Mouse (Mus musculus): ENCODE data around the gene Fam196b. TPM values are rescaled to one million over a fixed set of nuclear protein-coding genes. Genes with fewer than 3 reads are reported as not detected.

Gene Fam196b
- 0.13 and 0.20 TPM in 2 replicates for polyA plus RNA-seq (2015; fragmentation: Nextera tagmentation; extraction: Ambion mirVana)

DNA sequence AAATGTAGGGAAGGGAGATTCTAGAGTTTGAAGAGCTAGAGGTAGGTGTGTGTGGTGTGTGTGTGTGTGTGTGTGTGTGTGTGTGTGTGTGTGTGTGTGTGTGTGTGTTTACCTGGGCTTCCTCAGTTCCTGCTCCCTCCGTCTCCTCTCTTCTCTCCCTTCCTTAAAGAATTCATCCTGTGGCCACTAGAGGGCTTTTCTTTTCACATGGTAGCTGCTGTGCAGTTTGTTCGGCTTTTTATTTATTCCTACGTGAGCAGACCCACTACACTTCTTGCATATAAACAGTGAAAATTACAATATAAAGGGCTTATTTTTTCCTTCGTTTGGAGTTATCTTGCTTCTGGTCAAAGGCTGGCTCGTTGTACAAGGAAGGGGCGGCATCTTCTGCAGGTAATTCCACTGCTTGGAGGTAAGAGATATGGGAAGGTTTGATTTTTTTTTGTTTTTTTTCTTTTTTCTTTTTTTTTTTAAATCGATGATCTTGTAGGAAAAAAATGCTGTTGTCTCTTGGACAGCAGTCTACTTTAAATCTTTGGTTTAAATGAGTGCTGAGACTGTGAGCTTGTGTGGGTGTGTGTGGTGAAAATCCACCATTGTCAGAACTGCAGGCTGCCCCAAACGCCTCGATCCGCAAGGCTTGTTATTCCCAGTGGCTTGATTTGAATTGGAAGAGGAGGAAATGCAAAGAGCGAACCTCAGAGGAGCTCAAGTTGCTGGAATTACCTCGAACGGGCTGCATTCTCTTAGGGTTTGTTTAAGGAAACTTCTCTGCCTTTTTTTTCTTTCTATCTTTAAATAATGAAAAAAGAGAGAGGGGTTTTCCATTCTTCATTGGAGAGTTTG, at the start of gene Fam196b:
Gene Fam196b (plus strand): TSS at position 289 of the 846 bp plus-strand sequence.
- no peaks in the 10 kb centered on the region for H3K9me3 ChIP-seq
- no peak for ATAC-seq (ENCODE audit: extremely low read depth, insufficient number of reproducible peaks, low FRiP score, low TSS enrichment)
- H3K36me3 ChIP-seq = no peaks in the 10 kb centered on the region
- H3K4me1 ChIP-seq = no peaks in the 10 kb centered on the region
- peak within 1 kb of the TSS; percentile 71 for H3K9ac ChIP-seq
- H3K27me3 ChIP-seq (replicated peaks) = 0 out of 2 replicates have a peak, but pooled peaks cover 3% of the 10 kb centered on the region
- WGBS = 9% methylated on average over 12 of the region's 13 CpGs
- H3K4me2 ChIP-seq = peak within 1 kb of the TSS; percentile 77
- H3K4me3 ChIP-seq = peak within 1 kb of the TSS; percentile 49
- H3K27ac ChIP-seq (replicated peaks) = no peak within 1 kb of the TSS

- no peak overlapping the region for H3K4me2 ChIP-seq
- H3K9ac ChIP-seq = no peak overlapping the region
- H3K4me1 ChIP-seq = no peaks in the 10 kb centered on the region
- H3K27ac ChIP-seq (replicated peaks) = no peak overlapping the region
- H3K36me3 ChIP-seq = no peaks in the 10 kb centered on the region
- no peak overlapping the region for H3K4me3 ChIP-seq
- WGBS = 72% methylated on average over 10 of the region's 10 CpGs
- no peak for ATAC-seq (ENCODE audit: extremely low read depth, insufficient number of reproducible peaks, low FRiP score, low TSS enrichment)
- H3K9me3 ChIP-seq = no peaks in the 10 kb centered on the region
- no peaks in the 10 kb centered on the region for H3K27me3 ChIP-seq (replicated peaks)
Observed at GRCm38 (mm10) chr11:34272016-34272415, 42.6 kb upstream of the Fam196b start.

DNA sequence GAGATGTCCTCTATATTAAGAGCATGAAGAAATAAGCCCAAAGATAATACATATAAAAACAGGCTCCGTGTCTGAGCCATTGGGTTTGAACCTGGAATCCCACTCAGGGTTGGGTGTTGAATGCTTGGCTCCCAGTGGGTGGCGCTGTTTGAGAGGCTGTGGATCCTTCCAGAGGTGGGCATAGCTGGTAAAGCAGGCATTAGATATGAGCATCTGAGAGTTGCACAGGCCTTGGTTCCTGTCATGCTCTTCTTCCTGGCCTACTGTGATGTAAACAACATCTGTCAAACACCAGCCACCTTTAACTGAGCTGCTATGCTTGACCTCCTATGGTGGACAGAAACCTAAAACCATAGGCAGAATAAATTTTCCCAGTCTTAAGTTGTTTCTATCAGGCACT, 38.7 kb upstream of the Fam196b start:
- Histone ChIP-seq H3K9ac (no peak overlapping the region), H3K4me3 (no peak overlapping the region), H3K27me3 (replicated peaks) (no peaks in the 10 kb centered on the region), H3K27ac (replicated peaks) (no peak overlapping the region), H3K36me3 (no peaks in the 10 kb centered on the region), H3K4me1 (no peaks in the 10 kb centered on the region), H3K4me2 (no peak overlapping the region), H3K9me3 (no peaks in the 10 kb centered on the region)
- 47% methylated on average over 2 of the region's 2 CpGs for WGBS
- ATAC-seq (ENCODE audit: extremely low read depth, insufficient number of reproducible peaks, low FRiP score, low TSS enrichment) = no peak

DNA sequence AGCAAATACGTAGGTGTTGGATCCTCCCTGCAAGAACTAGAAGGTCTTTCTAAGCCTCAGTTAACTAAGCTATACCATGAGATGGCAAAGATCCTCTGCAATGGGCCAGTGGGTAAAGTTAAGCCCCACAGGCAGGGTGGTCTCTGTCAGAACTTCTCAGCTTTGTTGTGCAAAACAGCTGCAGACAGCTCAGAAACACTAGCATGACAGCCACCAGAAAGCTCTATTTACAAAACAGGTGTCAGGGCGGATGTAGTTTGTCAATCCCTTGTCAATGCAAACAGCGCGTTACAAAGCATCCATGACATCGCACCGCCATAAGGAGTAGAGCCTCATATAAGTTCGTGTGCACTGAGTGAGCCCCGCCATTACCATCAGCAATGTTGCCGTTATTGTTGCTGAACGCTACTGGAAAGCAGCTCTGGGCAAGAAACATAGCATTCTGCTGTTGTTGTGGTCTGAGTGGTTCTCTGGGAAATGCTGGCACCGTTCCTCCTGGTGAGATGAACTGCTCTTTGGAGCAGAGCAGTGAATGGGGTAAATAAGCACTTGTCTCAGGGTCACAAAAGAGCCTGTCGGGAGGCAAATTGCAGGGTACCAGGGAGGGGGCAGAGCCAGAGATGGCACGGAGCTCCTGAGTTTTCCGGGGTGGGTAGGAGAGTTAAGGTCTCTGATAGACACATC, 38.1 kb upstream of the Fam196b start:
- Histone ChIP-seq H3K27ac (replicated peaks) (no peak overlapping the region), H3K9ac (no peak overlapping the region), H3K9me3 (no peaks in the 10 kb centered on the region), H3K4me2 (no peak overlapping the region), H3K36me3 (no peaks in the 10 kb centered on the region), H3K4me1 (no peaks in the 10 kb centered on the region), H3K27me3 (replicated peaks) (no peaks in the 10 kb centered on the region), H3K4me3 (no peak overlapping the region)
- 74% methylated on average over 14 of the region's 14 CpGs for WGBS
- ATAC-seq (ENCODE audit: extremely low read depth, insufficient number of reproducible peaks, low FRiP score, low TSS enrichment) = no peak

- Histone ChIP-seq H3K36me3 (no peaks in the 10 kb centered on the region), H3K9ac (no peak overlapping the region), H3K27ac (replicated peaks) (no peak overlapping the region), H3K4me2 (no peak overlapping the region), H3K9me3 (no peaks in the 10 kb centered on the region), H3K4me3 (no peak overlapping the region), H3K27me3 (replicated peaks) (no peaks in the 10 kb centered on the region), H3K4me1 (no peaks in the 10 kb centered on the region)
- 74% methylated on average over 3 of the region's 3 CpGs for WGBS
- no peak for ATAC-seq (ENCODE audit: extremely low read depth, insufficient number of reproducible peaks, low FRiP score, low TSS enrichment)
Observed at GRCm38 (mm10) chr11:34277047-34277445, 37.6 kb upstream of the Fam196b start.

DNA sequence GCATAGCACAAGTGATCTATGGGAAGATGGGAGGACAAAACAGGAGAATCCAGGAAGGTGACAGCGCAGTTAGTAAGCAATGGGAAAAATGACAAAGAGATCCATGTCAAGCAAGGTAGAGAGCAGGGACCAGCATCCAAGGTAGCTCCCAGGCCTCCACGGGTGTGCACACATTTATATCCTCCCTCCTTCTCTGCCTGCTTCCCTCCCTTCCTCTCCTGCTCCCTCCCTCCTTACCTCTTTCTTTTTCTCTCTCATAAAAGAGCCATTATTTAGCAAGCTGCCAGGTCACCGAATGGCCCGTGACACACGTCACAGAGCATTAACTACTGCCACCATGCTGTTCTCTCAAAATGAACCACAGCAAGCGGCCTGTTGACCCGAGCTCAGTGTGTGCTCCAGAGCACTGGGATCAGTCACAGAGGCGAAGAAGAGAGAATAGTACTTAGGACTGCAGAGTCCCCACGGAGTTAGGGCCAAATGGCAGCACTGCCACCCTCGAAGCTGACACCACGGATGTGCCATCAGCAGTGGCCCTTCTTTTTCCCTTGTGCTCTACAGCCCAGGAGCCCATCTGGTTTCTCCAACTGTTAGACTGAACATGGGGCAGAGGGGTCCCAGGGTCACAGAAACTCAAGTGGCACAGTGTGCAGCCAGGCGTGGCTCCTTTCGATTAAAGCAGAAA, 30.4 kb upstream of the Fam196b start:
- Histone ChIP-seq H3K9ac (no peak overlapping the region), H3K9me3 (no peaks in the 10 kb centered on the region), H3K4me2 (no peak overlapping the region), H3K27ac (replicated peaks) (no peak overlapping the region), H3K27me3 (replicated peaks) (peaks cover 9% of the 10 kb centered on the region; the same call in 1 of the 2 replicates), H3K4me1 (no peaks in the 10 kb centered on the region), H3K36me3 (no peaks in the 10 kb centered on the region), H3K4me3 (no peak overlapping the region)
- ATAC-seq (ENCODE audit: extremely low read depth, insufficient number of reproducible peaks, low FRiP score, low TSS enrichment) = no peak
- 51% methylated on average over 13 of the region's 13 CpGs for WGBS

GRCm38 (mm10) chr11:34290265-34290664, 24.4 kb upstream of the Fam196b start:
- H3K9me3 ChIP-seq = no peaks in the 10 kb centered on the region
- ATAC-seq (ENCODE audit: extremely low read depth, insufficient number of reproducible peaks, low FRiP score, low TSS enrichment) = no peak
- no peak overlapping the region for H3K4me3 ChIP-seq
- no peak overlapping the region for H3K9ac ChIP-seq
- H3K27me3 ChIP-seq (replicated peaks) = no peaks in the 10 kb centered on the region
- no peak overlapping the region for H3K4me2 ChIP-seq
- H3K4me1 ChIP-seq = no peaks in the 10 kb centered on the region
- H3K27ac ChIP-seq (replicated peaks) = no peak overlapping the region
- 47% methylated on average over 4 of the region's 4 CpGs for WGBS
- no peaks in the 10 kb centered on the region for H3K36me3 ChIP-seq

- Histone ChIP-seq H3K4me2 (no peak overlapping the region), H3K27me3 (replicated peaks) (no peaks in the 10 kb centered on the region), H3K27ac (replicated peaks) (no peak overlapping the region), H3K9ac (no peak overlapping the region), H3K4me1 (no peaks in the 10 kb centered on the region), H3K4me3 (no peak overlapping the region), H3K9me3 (no peaks in the 10 kb centered on the region), H3K36me3 (no peaks in the 10 kb centered on the region)
- no peak for ATAC-seq (ENCODE audit: extremely low read depth, insufficient number of reproducible peaks, low FRiP score, low TSS enrichment)
- WGBS = 54% methylated on average over 2 of the region's 2 CpGs
Observed at GRCm38 (mm10) chr11:34290708-34291107, 23.9 kb upstream of the Fam196b start.

DNA sequence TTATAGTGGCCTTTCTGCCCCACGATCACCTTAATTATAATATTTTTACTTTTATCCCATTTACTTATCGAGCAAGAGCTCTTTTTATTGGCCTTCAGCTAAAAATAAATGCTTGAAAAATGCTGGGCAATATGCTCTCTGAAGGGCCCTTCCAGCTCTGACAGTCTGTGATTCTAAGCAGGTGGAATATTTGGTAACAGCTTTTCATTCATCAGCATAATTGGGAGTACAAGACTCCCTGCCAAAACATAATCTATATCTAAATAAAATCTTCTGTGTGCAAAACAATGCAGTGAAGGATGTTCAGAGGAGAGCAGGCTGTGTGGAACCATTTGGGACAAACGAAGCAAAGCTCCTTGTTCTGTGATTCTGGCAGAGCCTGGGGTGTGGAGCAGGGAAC, 23.3 kb upstream of the Fam196b start:
- no peaks in the 10 kb centered on the region for H3K9me3 ChIP-seq
- H3K36me3 ChIP-seq = no peaks in the 10 kb centered on the region
- no peak overlapping the region for H3K4me3 ChIP-seq
- H3K27me3 ChIP-seq (replicated peaks) = no peaks in the 10 kb centered on the region
- no peak overlapping the region for H3K27ac ChIP-seq (replicated peaks)
- 66% methylated on average over 3 of the region's 3 CpGs for WGBS
- H3K9ac ChIP-seq = no peak overlapping the region
- H3K4me1 ChIP-seq = no peaks in the 10 kb centered on the region
- ATAC-seq (ENCODE audit: extremely low read depth, insufficient number of reproducible peaks, low FRiP score, low TSS enrichment) = no peak
- H3K4me2 ChIP-seq = no peak overlapping the region

- no peak overlapping the region for H3K9ac ChIP-seq
- no peak overlapping the region for H3K4me2 ChIP-seq
- H3K27me3 ChIP-seq (replicated peaks) = no peaks in the 10 kb centered on the region
- H3K9me3 ChIP-seq = no peaks in the 10 kb centered on the region
- 78% methylated on average over 5 of the region's 5 CpGs for WGBS
- no peak for ATAC-seq (ENCODE audit: extremely low read depth, insufficient number of reproducible peaks, low FRiP score, low TSS enrichment)
- H3K4me1 ChIP-seq = no peaks in the 10 kb centered on the region
- no peaks in the 10 kb centered on the region for H3K36me3 ChIP-seq
- H3K4me3 ChIP-seq = no peak overlapping the region
- H3K27ac ChIP-seq (replicated peaks) = no peak overlapping the region
Observed at GRCm38 (mm10) chr11:34297698-34298378, 16.8 kb upstream of the Fam196b start.

- Histone ChIP-seq H3K9ac (no peak overlapping the region), H3K9me3 (no peaks in the 10 kb centered on the region), H3K4me2 (no peak overlapping the region), H3K27ac (replicated peaks) (no peak overlapping the region), H3K4me3 (no peak overlapping the region), H3K4me1 (no peaks in the 10 kb centered on the region), H3K27me3 (replicated peaks) (no peaks in the 10 kb centered on the region), H3K36me3 (no peaks in the 10 kb centered on the region)
- no peak for ATAC-seq (ENCODE audit: extremely low read depth, insufficient number of reproducible peaks, low FRiP score, low TSS enrichment)
- WGBS = 62% methylated on average over 1 of the region's 1 CpGs
Observed at GRCm38 (mm10) chr11:34299550-34299949, 15.1 kb upstream of the Fam196b start.
